In genomic region chr3:110250839-110251700, GRCm38 (mm10) we compare ENCODE assay signal across 8 mouse cellular contexts. TPM values are rescaled to one million over a fixed set of nuclear protein-coding genes. Genes with fewer than 3 reads are reported as not detected.
DNase-seq lines count a peak whose midpoint lies in the region; ATAC-seq and TF ChIP-seq lines count a peak whose summit lies in the region.

TSS of gene Prmt6 (minus strand) at chr3:110250998.

- in situ Hi-C loops in ES-E14 (cut with MboI; ENCODE audit: low sequenced_read_pairs in 2 of 2, unreplicated experiment in 2 of 2), result no loop called here

- H3K27ac ChIP-seq in ES-E14 (ENCODE audit: insufficient read depth, low read depth, low read length, poor library complexity, severe bottlenecking), result peak within 1 kb of the TSS; percentile 35
- H3K27ac ChIP-seq in forebrain, embryonic 11.5 days (ENCODE audit: low read depth, low read length), result peak within 1 kb of the TSS; percentile 85
- peak within 1 kb of the TSS; percentile 89 for H3K27ac ChIP-seq in heart, embryonic 16.5 days (ENCODE audit: low read length)
- H3K27ac ChIP-seq in liver, embryonic 13.5 days, result peak within 1 kb of the TSS; percentile 71
- H3K27ac ChIP-seq in neural tube, embryonic 12.5 days, result peak within 1 kb of the TSS; percentile 90

- H3K27me3 ChIP-seq in forebrain, embryonic 11.5 days (ENCODE audit: control insufficient read depth, insufficient read depth, low read length), result no peaks in the 10 kb centered on the region
- no peaks in the 10 kb centered on the region for H3K27me3 ChIP-seq in heart, embryonic 16.5 days (ENCODE audit: control insufficient read depth, insufficient read depth, low read length)
- H3K27me3 ChIP-seq in liver, embryonic 13.5 days, result no peaks in the 10 kb centered on the region
- H3K27me3 ChIP-seq in neural tube, embryonic 12.5 days (replicated peaks), result no peaks in the 10 kb centered on the region

- peak within 1 kb of the TSS; percentile 96 for H3K9ac ChIP-seq in ES-E14 (ENCODE audit: insufficient read depth, low read depth, low read length, poor library complexity, severe bottlenecking)
- peak within 1 kb of the TSS; percentile 98 for H3K9ac ChIP-seq in forebrain, embryonic 11.5 days (ENCODE audit: low read length)
- peak within 1 kb of the TSS; percentile 92 for H3K9ac ChIP-seq in heart, embryonic 16.5 days (ENCODE audit: low read length)
- H3K9ac ChIP-seq in liver, embryonic 13.5 days, result peak within 1 kb of the TSS; percentile 89
- peak within 1 kb of the TSS; percentile 97 for H3K9ac ChIP-seq in neural tube, embryonic 12.5 days

- peak within 1 kb of the TSS; percentile 84 to 95 for H3K4me3 ChIP-seq in ES-E14 (ENCODE audit: insufficient read depth in 1 of 2, low read depth in 1 of 2, low read length in 2 of 2, poor library complexity in 1 of 2, severe bottlenecking in 1 of 2)
- peak within 1 kb of the TSS; percentile 86 for H3K4me3 ChIP-seq in forebrain, embryonic 11.5 days (ENCODE audit: low read depth, low read length)
- peak within 1 kb of the TSS; percentile 83 for H3K4me3 ChIP-seq in heart, embryonic 16.5 days (ENCODE audit: low read length)
- peak within 1 kb of the TSS; percentile 88 for H3K4me3 ChIP-seq in liver, embryonic 13.5 days (replicated peaks)
- peak within 1 kb of the TSS; percentile 93 for H3K4me3 ChIP-seq in neural tube, embryonic 12.5 days

- H3K9me3 ChIP-seq in ES-E14 (ENCODE audit: control insufficient read depth, insufficient read depth, low read depth, low read length), result no peaks in the 10 kb centered on the region
- H3K9me3 ChIP-seq in forebrain, embryonic 11.5 days (ENCODE audit: control insufficient read depth, low read length), result no peaks in the 10 kb centered on the region
- H3K9me3 ChIP-seq in heart, embryonic 16.5 days (replicated peaks; ENCODE audit: control insufficient read depth, low read length), result no peaks in the 10 kb centered on the region
- no peaks in the 10 kb centered on the region for H3K9me3 ChIP-seq in liver, embryonic 13.5 days (replicated peaks)
- H3K9me3 ChIP-seq in neural tube, embryonic 12.5 days, result no peaks in the 10 kb centered on the region

- peak within 1 kb of the TSS; percentile 69 for H3K4me2 ChIP-seq in forebrain, embryonic 11.5 days (ENCODE audit: low read depth, low read length, severe bottlenecking)
- peak within 1 kb of the TSS; percentile 87 for H3K4me2 ChIP-seq in heart, embryonic 16.5 days (ENCODE audit: low read depth, low read length)
- peak within 1 kb of the TSS; percentile 78 for H3K4me2 ChIP-seq in liver, embryonic 13.5 days
- H3K4me2 ChIP-seq in neural tube, embryonic 12.5 days (replicated peaks), result peak within 1 kb of the TSS; percentile 73

- WGBS in forebrain, embryonic 11.5 days, result 19% methylated on average over 38 of the region's 38 CpGs
- 18% methylated on average over 38 of the region's 38 CpGs for WGBS in heart, embryonic 16.5 days
- 16% methylated on average over 38 of the region's 38 CpGs for WGBS in liver, embryonic 13.5 days (ENCODE audit: insufficient replicate concordance)
- WGBS in neural tube, embryonic 12.5 days, result 20% methylated on average over 38 of the region's 38 CpGs

- peak; percentile 78 for DNase-seq in ES-E14 (ENCODE audit: low read depth, low spot score)
- DNase-seq in c-Kit-positive CD71-positive TER-119-positive erythroid progenitor cells, embryonic 14.5 days (ENCODE audit: low spot score), result peak; percentile 68
- DNase-seq in forebrain, embryonic 11.5 days (ENCODE audit: low spot score), result peak; percentile 93
- peak; percentile 91 to 95 for DNase-seq in kidney, postnatal 25 days
- DNase-seq in liver, embryonic 13.5 days, result peak; percentile 75
- peak; percentile 89 for DNase-seq in testis, postnatal 10 days (ENCODE audit: low spot score)

- no peaks in the 10 kb centered on the region for H3K4me1 ChIP-seq in ES-E14 (ENCODE audit: control insufficient read depth in 2 of 2, insufficient read depth in 2 of 2, low read length in 2 of 2, poor library complexity in 1 of 2)
- H3K4me1 ChIP-seq in forebrain, embryonic 11.5 days (replicated peaks; ENCODE audit: control insufficient read depth, insufficient read depth, low read length), result 0 out of 2 replicates have a peak, but pooled peaks cover 2% of the 10 kb centered on the region
- H3K4me1 ChIP-seq in heart, embryonic 16.5 days (ENCODE audit: control insufficient read depth, insufficient read depth, low read length), result peaks cover 12% of the 10 kb centered on the region
- peaks cover 21% of the 10 kb centered on the region for H3K4me1 ChIP-seq in liver, embryonic 13.5 days (replicated peaks)
- peaks cover 13% of the 10 kb centered on the region for H3K4me1 ChIP-seq in neural tube, embryonic 12.5 days

- peak; percentile 94 for ATAC-seq in forebrain, embryonic 11.5 days (replicated peaks; ENCODE audit: low FRiP score)
- peak; percentile 93 for ATAC-seq in heart, embryonic 16.5 days (replicated peaks; ENCODE audit: extremely low read depth, insufficient read depth, low FRiP score)
- ATAC-seq in liver, embryonic 13.5 days (ENCODE audit: low read depth), result peak; percentile 87
- ATAC-seq in neural tube, embryonic 12.5 days (ENCODE audit: low FRiP score, low read depth), result peak; percentile 95

- no peaks in the 10 kb centered on the region for H3K36me3 ChIP-seq in ES-E14 (ENCODE audit: control insufficient read depth, insufficient read depth, low read length, poor library complexity, severe bottlenecking)
- no peaks in the 10 kb centered on the region; the same call in 1 of the 2 replicates for H3K36me3 ChIP-seq in forebrain, embryonic 11.5 days (ENCODE audit: control insufficient read depth, insufficient read depth, low read length)
- H3K36me3 ChIP-seq in heart, embryonic 16.5 days (ENCODE audit: control insufficient read depth, insufficient read depth), result peaks cover 10% of the 10 kb centered on the region
- peaks cover 13% of the 10 kb centered on the region for H3K36me3 ChIP-seq in liver, embryonic 13.5 days
- H3K36me3 ChIP-seq in neural tube, embryonic 12.5 days, result peaks cover 13% of the 10 kb centered on the region

TF ChIP-seq in ES-E14, 5 proteins besides CTCF, POLR2A, EP300 and RAD21:
- peak; percentile 96 for TF ChIP-seq HCFC1 (IDR thresholded peaks at IDR 0.05; ENCODE audit: borderline replicate concordance, insufficient read depth, low read length)
- no peak for TF ChIP-seq ZC3H11A (IDR thresholded peaks at IDR 0.05; ENCODE audit: borderline replicate concordance, low read depth, low read length)
- no peak for TF ChIP-seq CHD2 (IDR thresholded peaks at IDR 0.05; ENCODE audit: low read depth, low read length)
- no peak for TF ChIP-seq ZNF384 (IDR thresholded peaks at IDR 0.05; ENCODE audit: low read depth, low read length)
- TF ChIP-seq MAFK (IDR thresholded peaks at IDR 0.05; ENCODE audit: insufficient read depth, low read depth, low read length), result no peak
TF ChIP-seq in ES-E14: peak in this region for 1.

RNA-seq across cellular contexts. Expression of gene Prmt6, which starts in this region (rescaled TPM):
- total RNA-seq in ES-E14 (2012; rRNA removed), result 16.3 and 19.3 TPM in 2 replicates
- polyA plus RNA-seq in forebrain, embryonic 11.5 days (2014; fragmentation: Nextera tagmentation; extraction: Ambion mirVana), result 28.3 and 28.6 TPM in 2 replicates
- polyA plus RNA-seq in heart, embryonic 16.5 days (2015; fragmentation: Nextera tagmentation; extraction: Ambion mirVana), result 10.1 and 10.7 TPM in 2 replicates
- polyA plus RNA-seq in liver, embryonic 13.5 days (2015; fragmentation: Nextera tagmentation; extraction: Ambion mirVana), result 8.7 and 8.8 TPM in 2 replicates
- 34.5 and 36.0 TPM in 2 replicates for polyA plus RNA-seq in neural tube, embryonic 12.5 days (2016; fragmentation: Nextera tagmentation; extraction: Ambion mirVana)

Comparison
In these comparisons a context has a peak if more than half of its experiments do, and no peak if none do; other contexts are left out.
1. Peak in every context shown above with its lines: DNase-seq, ATAC-seq, H3K4me3 ChIP-seq and H3K27ac ChIP-seq.
2. H3K27ac ChIP-seq: peak in every context shown above with its lines; median percentile 90 in neural tube, embryonic 12.5 days; 89 in heart, embryonic 16.5 days; 85 in forebrain, embryonic 11.5 days; 71 in liver, embryonic 13.5 days; 35 in ES-E14.